Mouse (Mus musculus): ENCODE measurements around the gene Pbxip1. TPM values are rescaled to one million over a fixed set of nuclear protein-coding genes. Genes with fewer than 3 reads are reported as not detected.
A peak's percentile ranks its signal among the peaks of the same experiment; 100 is the strongest.
"Not testable (repeated sequence)": the region's sequence is repeated elsewhere in the genome, so short reads cannot be mapped to it uniquely, and the experiment has no call there.

Pbxip1 gene
- total RNA-seq, 2 experiments from 2014 or later, result 7.5 to 30.4 TPM

GRCm38 (mm10) chr3:89425876-89426275, 10.6 kb upstream of the Pbxip1 start:
- peak; percentile 42 for ATAC-seq (replicated peaks; ENCODE audit: low FRiP score, low TSS enrichment, poor library complexity, severe bottlenecking)

GRCm38 (mm10) chr3:89429021-89429420, 7.5 kb upstream of the Pbxip1 start:
- not testable (repeated sequence) for ATAC-seq (replicated peaks; ENCODE audit: low FRiP score, low TSS enrichment, poor library complexity, severe bottlenecking)

DNA sequence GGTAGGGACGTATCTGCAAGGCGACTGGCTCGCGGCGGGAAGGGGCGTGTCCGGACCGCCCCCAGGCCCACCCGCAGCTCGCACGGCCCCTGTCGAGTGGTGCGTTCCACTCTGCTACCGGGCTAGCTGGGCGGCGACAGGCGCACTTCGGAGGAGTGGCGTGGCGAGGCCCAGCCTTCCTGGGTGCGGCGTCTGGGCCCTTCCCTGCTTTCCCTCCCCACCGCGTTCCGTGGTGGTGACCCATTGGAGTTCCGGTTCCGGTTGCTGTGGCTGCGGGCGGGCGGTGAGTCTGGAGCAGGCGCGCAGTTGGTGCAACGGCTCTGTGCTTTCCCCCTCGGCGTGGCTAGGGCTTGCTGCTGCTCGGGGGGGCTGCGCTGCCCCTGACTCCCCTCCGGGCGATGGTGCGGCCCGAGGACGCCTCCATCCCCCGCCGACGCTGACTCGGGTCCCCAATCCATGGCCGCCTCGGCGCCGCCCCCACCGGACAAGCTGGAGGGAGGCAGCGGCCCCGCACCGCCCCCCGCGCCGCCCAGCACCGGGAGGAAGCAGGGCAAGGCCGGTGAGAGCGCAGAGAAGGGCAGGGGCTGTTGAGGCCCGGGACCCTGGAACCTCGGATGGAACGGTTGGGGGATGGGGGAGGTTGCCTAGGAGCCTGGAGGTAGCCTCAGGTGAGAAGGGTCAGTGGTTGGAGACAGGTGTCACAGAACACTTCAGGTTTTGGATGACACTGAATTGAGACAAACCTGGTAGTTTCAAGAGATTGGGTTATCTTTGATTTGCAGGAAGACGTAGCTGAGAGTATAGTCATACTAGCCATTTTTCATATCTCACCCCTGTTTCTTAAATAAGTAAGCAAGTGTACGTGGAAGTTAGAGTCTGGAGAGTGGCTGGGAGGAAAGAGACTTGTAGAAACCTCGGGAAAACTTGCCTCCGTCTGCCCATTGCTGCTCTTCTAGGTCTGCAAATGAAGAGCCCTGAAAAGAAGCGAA, 6.0 kb upstream of the Pbxip1 start, which contains the start of gene Pygo2:
TSS of gene Pygo2 (plus strand) at position 44 of the 989 bp plus-strand sequence.
- ATAC-seq (replicated peaks; ENCODE audit: low FRiP score, low TSS enrichment, poor library complexity, severe bottlenecking), result peak; percentile 91

- no peak for ATAC-seq (replicated peaks; ENCODE audit: low FRiP score, low TSS enrichment, poor library complexity, severe bottlenecking)
Observed at GRCm38 (mm10) chr3:89432606-89433005, 3.9 kb upstream of the Pbxip1 start.

GRCm38 (mm10) chr3:89434532-89434931, 2.0 kb upstream of the Pbxip1 start:
- ATAC-seq (replicated peaks; ENCODE audit: low FRiP score, low TSS enrichment, poor library complexity, severe bottlenecking), result no peak

- ATAC-seq (replicated peaks; ENCODE audit: low FRiP score, low TSS enrichment, poor library complexity, severe bottlenecking), result no peak
Observed at GRCm38 (mm10) chr3:89435041-89435440, 1.5 kb upstream of the Pbxip1 start.

- ATAC-seq (replicated peaks; ENCODE audit: low FRiP score, low TSS enrichment, poor library complexity, severe bottlenecking), result no peak
Observed at GRCm38 (mm10) chr3:89437269-89437668, 763 bp downstream of the Pbxip1 start.

- no peak for ATAC-seq (replicated peaks; ENCODE audit: low FRiP score, low TSS enrichment, poor library complexity, severe bottlenecking)
Observed at GRCm38 (mm10) chr3:89440691-89441090, 4.2 kb downstream of the Pbxip1 start.

DNA sequence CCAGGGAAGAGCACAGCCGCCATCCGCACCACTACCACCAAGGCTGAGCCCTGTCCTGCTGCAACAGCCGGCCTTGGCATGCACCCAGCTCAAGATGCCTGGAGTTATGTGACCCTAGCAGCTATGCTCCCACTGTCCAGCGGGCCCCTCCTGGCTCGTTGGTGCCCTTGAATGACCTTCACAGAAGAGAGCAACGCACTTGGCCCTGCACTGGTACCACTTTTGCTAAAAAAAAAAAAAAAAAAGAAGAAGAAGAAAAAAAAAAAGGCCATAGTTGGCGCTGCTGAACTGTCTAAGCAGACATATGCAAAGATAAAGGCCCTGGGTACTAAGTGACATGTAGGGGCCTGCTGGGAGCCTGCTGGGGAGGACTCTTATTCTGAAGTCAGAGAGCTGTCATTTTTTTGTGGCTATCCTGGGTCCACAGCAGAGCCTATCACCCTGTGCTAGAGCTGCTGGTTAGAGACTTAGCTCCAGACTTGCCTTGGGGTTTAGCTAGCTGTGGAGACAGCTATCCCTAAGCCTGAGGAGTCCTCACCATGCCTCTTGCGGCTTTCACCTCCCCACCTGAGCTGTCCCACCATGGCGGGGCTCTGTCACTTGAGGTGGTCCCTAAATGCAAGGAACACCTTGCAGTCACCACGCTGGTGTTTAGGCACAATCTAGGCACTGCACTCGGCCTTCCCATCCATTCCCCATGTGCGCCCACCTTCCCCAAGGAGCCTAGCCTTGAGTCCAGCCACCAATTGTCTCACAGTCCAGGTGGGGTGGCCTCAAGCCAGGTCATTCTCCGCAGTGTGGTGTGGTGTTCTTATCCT, 12.4 kb downstream of the Pbxip1 start:
- ATAC-seq (replicated peaks; ENCODE audit: low FRiP score, low TSS enrichment, poor library complexity, severe bottlenecking), result peak; percentile 94

GRCm38 (mm10) chr3:89449541-89449940, 13.0 kb downstream of the Pbxip1 start:
- peak; percentile 62 for ATAC-seq (replicated peaks; ENCODE audit: low FRiP score, low TSS enrichment, poor library complexity, severe bottlenecking)

- no peak for ATAC-seq (replicated peaks; ENCODE audit: low FRiP score, low TSS enrichment, poor library complexity, severe bottlenecking)
Observed at GRCm38 (mm10) chr3:89451916-89452315, 15.4 kb downstream of the Pbxip1 start.

DNA sequence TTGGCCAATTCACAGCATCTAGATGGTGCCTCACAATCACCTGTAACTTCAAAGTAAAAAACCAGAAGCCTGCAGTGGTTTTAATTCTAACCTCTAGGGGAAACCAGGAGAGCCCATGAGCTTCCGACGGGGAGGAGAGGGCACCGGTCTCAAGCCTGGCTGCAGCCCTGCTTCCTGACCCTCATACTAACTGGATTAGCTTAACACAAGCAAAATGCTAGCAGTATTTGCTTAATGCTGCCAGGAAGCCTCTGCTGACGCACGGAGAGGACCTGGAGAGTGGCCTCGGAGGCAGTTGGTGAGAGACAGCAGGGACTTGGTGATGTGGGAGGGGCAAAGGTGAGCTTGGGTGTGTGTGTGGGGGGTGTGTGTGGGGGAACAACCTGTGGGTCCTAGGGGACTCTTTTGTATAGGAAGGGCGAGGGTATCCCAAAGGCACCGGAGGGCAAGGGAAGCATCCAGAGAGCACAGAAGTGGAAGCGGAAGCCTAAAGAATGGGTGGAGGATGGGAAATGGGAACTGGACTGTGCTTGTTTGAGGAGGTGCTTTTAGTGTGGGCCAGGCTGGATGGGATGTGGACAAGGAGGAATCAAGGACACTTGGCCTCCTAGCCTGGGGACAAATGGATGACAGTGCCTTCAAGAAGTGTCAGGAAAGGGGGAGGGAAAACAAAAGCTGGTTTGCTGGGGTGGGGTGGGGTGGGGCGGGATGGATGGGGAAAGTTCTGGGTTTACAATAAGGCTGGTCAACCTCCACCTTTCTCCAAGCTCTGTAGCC, 18.1 kb downstream of the Pbxip1 start, which contains the start of gene Pmvk:
TSS of gene Pmvk (plus strand) at position 141 of the 777 bp plus-strand sequence.
- no peak for ATAC-seq (replicated peaks; ENCODE audit: low FRiP score, low TSS enrichment, poor library complexity, severe bottlenecking)

GRCm38 (mm10) chr3:89455786-89456285, 19.3 kb downstream of the Pbxip1 start:
- no peak for ATAC-seq (replicated peaks; ENCODE audit: low FRiP score, low TSS enrichment, poor library complexity, severe bottlenecking)

DNA sequence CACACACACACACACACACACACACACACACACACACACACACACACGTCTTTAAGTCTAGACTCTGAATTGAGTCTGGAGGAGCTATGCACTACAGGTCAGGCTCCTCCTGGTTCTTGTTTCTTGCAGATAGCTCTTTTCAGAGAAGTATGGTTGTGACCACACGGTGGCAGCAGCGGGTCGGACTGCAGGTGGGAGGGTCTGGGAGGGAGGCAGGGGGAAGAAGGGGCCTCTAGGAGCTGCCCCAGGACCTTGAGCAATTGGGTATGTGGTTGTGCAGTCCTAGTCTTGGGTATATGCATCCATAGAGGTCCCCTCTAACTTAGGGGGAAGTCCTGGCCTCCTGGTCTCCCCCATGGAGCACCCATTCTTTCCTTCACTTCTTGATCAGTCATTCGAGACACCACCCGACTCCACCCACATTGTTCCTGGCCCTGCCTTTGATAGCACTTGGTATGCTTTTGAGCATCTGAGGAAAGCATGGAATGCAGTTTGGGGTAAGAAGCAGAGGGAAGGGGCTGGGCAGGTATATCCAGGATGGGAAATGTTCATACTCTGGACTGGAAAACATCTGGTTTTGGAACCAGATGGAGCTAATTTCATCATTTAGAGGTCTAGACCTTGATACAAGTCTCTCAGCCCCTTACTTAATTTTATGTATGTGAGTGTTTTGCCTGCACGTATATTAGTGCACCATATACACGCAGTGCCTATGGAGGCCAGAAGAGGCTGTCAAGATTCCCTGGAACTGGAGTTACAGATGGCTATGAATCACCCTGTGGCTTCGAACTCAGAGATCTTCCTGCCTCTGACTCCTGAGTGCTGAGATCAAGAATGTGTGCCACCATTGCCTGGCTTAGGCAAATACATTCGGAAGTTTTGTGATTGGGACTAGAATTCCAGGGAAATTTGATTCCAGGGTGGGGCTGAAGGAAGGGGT, 20.5 kb downstream of the Pbxip1 start:
- ATAC-seq (replicated peaks; ENCODE audit: low FRiP score, low TSS enrichment, poor library complexity, severe bottlenecking), result peak; percentile 73; the same call in 1 of the 2 replicates

- peak; percentile 63 for ATAC-seq (replicated peaks; ENCODE audit: low FRiP score, low TSS enrichment, poor library complexity, severe bottlenecking)
Observed at GRCm38 (mm10) chr3:89458372-89458964, 22.0 kb downstream of the Pbxip1 start.

- ATAC-seq (replicated peaks; ENCODE audit: low FRiP score, low TSS enrichment, poor library complexity, severe bottlenecking), result peak; percentile 77
Observed at GRCm38 (mm10) chr3:89458965-89459807, 22.7 kb downstream of the Pbxip1 start.

- ATAC-seq (replicated peaks; ENCODE audit: low FRiP score, low TSS enrichment, poor library complexity, severe bottlenecking), result no peak
Observed at GRCm38 (mm10) chr3:89468268-89468667, 31.8 kb downstream of the Pbxip1 start.

Data from megakaryocyte-erythroid progenitor cell, adult 5-6 weeks (primary cell).